Mouse (Mus musculus) urinary bladder, postnatal 14 days (tissue): ENCODE measurements around the gene Dclre1b.

Experiments used
- DNase-seq: peaks from one replicate; pipeline ENCODE4 v3.0.0; 2021; ENCODE audit warnings: low spot score

Gene Dclre1b

GRCm38 (mm10) chr3:103772846-103773245, 36.4 kb downstream of the Dclre1b start:
- DNase-seq, result no peak

DNA sequence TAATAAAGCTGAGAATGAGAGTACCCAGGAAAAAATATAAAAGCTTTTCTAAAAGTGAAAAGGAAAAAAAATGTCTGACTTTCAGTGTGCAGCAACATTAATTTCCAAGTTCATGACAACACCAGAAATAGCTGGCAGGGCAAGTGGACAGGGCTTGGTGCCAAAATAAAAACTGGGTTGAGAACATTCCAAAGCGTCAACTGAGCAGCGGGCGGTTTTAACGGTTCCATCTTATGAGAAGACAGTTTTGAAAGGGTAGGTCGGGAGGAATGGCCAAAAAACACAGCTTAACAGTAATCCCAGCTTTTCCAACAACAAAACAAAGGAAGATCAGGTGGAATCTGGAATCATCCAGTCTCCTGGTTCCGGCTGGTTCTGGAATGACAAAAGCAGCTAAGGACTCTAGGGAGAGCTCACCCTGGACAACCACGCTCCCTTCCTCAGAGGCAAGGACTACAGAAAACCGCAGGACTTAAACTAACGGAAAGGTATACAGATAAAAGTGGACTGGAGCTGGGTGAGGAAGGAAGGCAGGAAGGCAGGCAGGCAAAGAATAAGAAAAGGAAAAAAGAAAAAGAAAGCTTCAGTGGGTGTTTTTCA, 37.6 kb downstream of the Dclre1b start:
- DNase-seq, result peak; percentile 78

- DNase-seq, result no peak
Measured at GRCm38 (mm10) chr3:103766789-103767188, 42.5 kb downstream of the Dclre1b start.

DNA sequence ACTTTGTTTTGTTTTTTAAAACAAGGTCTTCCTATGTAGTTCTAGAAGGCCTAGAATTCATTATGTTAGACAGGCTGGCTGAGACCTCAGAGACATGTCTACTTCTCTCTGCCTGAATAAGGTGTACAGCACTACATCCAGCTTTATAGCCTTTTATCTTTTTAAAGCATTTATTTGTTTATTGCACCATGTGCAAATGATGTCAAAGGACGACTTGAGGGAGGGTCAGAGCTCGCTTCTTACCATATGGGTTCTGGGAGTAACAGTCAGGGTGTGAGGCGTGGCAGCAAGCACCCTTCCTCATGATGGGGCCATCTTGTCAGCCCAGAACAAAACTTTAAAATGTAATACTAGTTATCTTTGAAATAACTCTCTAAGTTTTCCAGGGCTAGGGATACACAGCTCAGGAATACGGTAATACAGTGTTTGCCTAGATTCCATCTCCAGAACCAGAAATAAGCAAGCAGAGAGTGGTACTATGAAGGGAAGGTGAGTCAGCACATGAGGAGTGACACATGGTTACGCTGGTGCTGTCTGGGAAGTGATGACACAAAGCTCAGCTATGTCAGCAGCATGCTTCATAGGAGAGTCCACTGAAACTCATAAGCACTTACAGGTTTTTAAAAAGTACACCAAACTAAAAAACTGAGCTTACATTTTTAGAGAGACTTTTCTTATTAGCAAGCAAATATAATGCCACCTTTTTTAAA, 49.8 kb downstream of the Dclre1b start:
- DNase-seq, result no peak

GRCm38 (mm10) chr3:103758456-103758855, 50.8 kb downstream of the Dclre1b start:
- DNase-seq, result no peak

DNA sequence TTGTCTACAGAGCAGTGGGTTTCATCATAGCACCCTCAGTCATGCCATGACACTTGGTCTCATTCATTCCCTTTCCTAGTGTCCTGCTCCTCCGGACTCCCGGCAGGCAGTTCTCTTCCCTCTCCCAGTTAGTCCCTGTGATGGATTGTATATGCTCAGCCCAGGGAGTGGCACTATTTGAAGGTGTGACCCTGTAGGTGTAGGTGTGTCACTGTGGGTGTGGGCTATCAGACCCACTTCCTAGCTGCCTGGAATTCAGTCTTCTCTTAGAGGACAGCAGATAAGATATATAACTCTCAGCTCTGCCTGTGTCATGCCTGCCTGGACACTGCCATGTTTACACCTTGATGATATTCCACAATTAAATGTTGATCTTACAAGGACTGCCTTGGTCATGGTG, 52.3 kb downstream of the Dclre1b start:
- no peak for DNase-seq

GRCm38 (mm10) chr3:103755351-103755750, 53.9 kb downstream of the Dclre1b start:
- no peak for DNase-seq

DNA sequence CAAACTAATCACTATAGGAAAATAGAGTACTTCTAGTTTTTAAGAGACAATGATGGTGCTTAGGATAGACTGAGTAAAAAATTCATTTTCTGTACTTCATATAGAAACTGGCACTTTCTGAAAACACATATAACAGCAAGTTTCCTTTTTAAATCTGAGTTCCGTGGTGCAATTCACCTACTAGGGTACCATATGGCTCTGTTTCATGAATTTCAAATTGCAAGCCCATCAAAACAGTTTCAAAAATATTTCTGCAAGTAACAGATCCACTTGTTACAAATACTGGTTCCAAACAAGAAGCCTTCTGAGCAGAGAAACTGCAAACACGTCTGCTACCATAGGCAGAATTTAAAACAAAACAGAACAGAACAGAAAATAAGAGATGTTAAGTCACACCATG, 57.7 kb downstream of the Dclre1b start:
- DNase-seq, result no peak
